Mouse (Mus musculus): ENCODE data around the gene Slc38a2. TPM values are rescaled to one million over a fixed set of nuclear protein-coding genes. Genes with fewer than 3 reads are reported as not detected.

Gene Slc38a2
- total RNA-seq, 2 experiments from 2014 or later, result 76.0 to 96.7 TPM

DNA sequence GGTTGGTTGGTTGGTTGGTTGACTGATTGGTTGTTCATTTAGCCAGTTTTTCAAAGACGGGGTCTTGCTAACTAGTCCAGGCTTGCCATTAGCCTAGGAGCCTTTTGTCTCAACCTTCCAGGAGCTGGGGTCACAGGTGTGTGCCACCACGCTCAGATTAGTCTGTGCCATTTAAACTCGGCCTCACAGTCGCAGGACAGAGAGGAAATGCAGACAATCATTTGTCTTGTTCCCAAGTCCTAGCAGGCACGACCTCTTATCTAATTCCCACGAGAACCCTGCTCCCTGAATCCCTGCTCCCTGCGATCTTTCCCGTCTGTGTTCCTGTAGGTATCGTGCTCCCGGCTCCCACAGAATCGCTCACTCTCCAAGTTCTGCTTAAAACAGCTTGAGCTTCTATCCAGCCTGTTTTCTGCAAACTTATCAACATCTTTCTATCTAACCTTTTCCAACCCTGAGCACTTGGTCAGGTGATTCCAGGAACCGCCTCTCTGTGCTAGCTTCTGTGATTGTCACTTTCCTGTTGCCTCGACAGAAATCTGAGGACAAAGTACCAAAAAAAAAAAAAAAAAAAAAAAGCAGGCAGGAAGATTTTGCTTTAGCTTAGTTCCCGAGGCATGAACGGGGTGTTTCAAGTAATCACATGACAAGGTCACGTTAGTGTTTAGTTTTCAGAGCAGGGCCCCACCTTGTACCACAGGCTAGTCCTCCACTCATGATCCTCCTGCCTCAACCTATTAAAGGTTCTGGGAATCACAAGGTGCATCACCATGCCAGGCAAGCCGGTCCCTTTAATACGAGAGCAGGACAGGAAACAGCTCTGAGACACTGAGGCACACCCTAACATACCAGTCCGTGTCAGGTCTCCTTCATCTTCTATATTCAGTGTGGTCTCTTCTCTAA is 20.4 kb downstream of the Slc38a2 start:
- no peak for DNase-seq (ENCODE audit: low spot score in 2 of 2)
- intact Hi-C loops (cut with DNase I), result no loop called here

DNA sequence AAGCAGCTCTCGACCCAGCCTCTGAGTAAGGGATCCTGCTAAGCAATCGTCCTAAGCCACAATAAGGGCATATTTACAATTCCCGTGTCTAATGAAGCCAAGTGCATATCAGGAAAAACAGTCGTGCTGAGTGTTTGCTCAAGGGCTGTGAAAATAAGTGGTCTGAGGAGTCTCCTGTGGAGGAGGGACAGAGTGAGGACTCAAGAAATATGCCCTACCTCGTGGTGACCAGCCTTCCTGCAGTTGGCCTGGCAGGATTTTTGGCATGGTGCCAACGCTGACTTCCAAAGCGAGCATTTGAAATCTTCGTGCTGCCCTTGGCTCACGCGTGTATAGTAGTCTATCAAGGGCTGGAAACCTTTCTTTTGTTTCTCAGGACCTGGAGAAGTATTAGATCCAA is 23.0 kb downstream of the Slc38a2 start:
- no peak for DNase-seq (ENCODE audit: low spot score in 2 of 2)
- intact Hi-C loops (cut with DNase I), result no loop called here

DNA sequence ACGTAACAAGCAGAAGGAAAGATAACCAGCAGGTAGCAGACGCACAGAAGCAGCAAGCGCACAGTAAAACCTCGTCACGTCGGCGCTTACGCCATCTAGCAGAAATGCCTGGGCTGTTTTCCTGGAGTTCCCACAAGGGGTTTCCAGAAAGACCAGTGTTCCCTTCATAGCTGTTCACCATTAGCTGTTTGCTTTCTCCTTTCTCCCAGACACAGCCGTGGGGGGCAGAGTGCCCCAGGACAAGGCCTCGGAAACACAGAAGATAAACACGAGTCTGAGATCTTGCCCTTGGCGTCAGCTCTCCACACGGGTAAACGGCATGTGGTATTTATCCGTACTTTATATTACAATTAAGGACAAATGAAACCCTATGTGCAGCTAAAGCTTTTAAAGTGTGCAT is 23.8 kb downstream of the Slc38a2 start:
- intact Hi-C loops (cut with DNase I), result no loop called here
- DNase-seq (ENCODE audit: low spot score in 2 of 2), result no peak

DNA sequence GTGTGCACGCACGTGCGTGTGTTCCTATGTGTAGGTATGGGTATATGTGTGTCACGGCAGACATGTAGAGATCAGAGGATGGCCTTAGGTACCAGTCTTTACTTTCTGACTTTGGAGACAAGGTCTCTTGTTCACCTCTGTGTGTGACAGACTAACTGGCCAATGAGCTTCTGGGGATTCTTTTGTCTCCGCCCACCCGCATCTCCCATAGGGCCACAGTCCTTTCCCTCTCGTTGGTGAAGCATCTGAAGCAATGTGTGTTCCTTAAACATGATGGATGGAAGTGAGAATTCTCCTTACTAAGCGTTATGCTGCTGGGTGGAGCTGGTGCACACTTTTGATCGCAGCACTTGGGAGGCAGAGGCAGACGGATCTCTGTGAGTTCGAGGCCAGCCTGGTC is 24.5 kb downstream of the Slc38a2 start:
- no peak for DNase-seq (ENCODE audit: low spot score in 2 of 2)
- intact Hi-C loops (cut with DNase I), result no loop called here

DNA sequence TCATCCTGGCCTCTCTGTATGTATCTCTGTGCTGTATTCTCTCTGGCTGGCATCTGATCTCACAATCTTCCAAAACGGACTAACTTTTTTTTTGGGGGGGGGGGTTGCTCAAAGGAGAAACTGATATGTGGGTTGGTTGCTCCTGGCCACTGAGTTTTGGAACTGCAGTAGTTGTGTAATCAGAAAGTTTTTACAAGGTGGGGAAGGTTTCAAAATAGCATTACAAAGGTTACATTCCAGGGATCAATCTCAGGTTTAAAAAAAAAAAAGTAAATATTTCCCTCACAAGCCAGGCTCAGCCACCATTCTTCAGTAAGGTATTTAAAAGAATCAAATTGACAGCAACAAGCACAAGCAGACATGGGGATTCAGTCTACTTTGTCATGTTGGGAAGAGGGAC is 25.4 kb downstream of the Slc38a2 start:
- DNase-seq (ENCODE audit: low spot score in 2 of 2), result no peak
- intact Hi-C loops (cut with DNase I), result no loop called here

DNA sequence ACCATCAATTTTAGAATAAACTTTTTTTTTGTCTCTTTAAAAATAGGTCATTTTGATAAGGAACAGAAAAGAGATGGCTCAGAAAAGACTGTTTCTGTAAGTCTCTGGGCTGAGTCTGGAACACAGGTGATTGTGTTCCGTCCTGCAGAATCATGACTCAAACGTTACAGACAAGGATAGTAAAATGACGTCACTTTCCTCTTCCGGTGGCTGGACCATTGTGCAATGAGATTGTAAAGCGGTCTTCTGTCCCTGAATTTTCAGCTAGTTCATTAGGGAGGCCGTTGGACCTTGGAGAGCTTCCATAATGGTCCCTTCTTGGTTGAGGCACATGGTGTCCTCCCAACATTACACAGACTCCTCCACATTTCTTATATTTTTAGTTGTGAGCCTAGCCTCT is 29.8 kb downstream of the Slc38a2 start:
- intact Hi-C loops (cut with DNase I), result loop anchor here (5.0 kb wide), 1 partner anchor 117 kb away; no protein-coding TSS in a partner anchor
- no peak for DNase-seq (ENCODE audit: low spot score in 2 of 2)

DNA sequence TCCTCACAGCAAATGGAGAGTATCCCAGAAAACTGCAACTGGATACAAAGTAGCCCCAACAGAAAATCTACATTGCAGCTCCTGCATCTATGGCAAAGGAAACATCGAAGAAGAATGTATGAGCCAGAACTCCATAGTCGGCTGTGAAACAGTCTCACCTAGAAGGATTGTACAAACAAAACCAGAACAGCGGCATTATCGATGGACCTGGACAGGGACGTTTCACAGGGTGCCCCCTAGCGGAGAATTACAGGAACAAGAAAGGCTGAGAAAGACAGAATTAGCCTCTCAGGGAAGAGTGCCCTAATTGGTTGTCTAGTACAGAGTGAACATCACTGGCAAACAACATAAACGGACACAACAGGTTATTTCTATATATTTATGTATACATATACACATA is 32.9 kb downstream of the Slc38a2 start:
- intact Hi-C loops (cut with DNase I), result loop anchor here (5.0 kb wide), 1 partner anchor 114 kb away; no protein-coding TSS in a partner anchor
- peak; percentile 30 to 41 for DNase-seq (ENCODE audit: low spot score in 2 of 2)

DNA sequence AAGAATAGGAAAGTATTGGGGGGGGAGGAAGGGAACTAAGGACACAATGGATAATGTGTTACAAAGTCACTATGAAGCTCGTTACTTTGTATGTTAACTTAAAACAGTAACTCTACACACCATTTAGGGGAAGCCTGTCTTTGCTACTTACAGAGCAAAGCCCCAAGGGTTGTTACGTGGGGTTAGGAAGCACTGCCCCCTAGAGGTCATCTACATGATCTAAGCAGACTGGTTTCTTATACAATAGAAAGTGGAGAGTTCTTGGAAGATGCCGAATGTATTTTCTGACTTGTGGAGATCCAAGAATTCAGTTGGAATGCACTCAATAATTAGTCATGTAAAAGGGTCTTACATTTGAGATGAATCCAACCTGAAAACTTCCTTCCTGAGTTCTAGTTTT is 33.6 kb downstream of the Slc38a2 start:
- peak; percentile 33 to 35 for DNase-seq (ENCODE audit: low spot score in 2 of 2)
- intact Hi-C loops (cut with DNase I), result loop anchor here (5.0 kb wide), 1 partner anchor 114 kb away; no protein-coding TSS in a partner anchor

DNA sequence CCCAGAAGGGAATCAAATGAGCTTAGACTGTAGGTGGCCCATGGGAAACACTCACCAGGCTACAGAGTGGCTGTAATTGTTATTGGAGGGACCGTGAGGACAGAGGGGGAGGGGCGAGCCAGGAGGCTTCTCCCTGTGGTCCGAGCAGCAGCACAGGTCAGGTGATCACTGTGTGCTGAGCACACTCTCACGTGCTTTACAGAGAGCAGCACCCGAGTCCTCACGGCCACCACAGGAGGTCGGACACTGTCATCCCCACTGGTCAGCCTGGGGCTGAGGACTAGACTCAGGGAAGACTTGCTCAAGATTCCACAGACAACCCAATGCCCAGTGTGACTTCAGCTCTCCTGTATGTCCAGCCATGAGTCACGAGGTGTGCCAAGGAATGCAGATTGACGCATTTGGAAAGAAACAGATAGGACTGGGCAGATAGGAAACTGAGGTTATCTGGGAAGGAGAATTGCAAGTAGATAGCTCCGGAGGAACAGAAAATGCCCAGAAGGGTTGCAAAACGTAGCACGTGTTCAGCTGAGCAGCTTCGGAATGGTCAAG is 38.9 kb downstream of the Slc38a2 start:
- DNase-seq (ENCODE audit: low spot score in 2 of 2), result no peak
- intact Hi-C loops (cut with DNase I), result no loop called here

DNA sequence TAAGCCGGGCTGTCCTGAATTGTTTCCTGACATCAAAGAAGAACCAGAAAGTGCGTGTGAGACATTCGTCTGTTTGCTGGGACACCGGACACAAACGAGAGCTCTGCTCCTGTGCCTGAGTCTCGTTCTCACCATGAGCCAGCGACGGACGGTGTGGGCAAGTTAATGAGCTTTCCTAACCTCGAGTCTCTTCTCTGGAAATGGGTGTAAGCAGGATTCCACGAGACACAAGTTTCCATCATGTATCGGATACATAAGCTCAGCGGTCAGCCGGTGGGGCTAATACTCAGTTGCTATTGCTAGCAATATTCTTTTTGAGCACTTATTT is 41.3 kb downstream of the Slc38a2 start:
- DNase-seq (ENCODE audit: low spot score in 2 of 2), result no peak
- intact Hi-C loops (cut with DNase I), result no loop called here

DNA sequence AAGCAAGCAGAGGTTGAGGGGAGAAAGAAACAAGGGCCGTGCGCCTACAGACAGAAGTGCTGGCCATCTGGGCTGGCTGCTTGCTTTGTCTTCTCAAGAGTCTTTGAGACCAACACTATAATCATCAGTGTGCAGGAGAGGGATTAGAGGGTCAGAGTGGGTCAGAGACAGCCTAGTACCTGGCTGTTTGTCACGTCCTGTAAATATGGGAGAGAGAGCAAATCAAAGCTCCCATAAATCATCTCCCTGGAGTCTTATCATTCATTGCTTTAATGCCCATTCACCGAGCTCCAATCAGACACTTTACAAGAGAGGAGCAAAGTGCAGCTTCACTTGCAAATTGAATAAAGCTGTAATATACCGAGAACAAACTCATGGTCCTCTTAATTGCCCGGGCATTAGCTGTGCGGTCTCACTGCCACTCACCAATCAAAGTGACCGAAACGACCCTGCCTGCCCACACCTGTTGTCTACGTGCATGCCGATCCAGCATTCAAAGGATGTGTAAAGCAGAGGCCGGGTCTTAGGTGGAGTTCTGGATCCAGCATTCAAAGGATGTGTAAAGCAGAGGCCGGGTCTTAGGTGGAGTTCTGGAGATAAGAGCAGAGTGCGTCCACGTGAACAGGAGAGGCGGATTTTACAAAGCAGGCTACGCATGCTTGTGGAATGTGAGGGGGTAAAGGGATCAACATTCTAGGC is 41.8 kb downstream of the Slc38a2 start:
- no peak for DNase-seq (ENCODE audit: low spot score in 2 of 2)
- intact Hi-C loops (cut with DNase I), result no loop called here

DNA sequence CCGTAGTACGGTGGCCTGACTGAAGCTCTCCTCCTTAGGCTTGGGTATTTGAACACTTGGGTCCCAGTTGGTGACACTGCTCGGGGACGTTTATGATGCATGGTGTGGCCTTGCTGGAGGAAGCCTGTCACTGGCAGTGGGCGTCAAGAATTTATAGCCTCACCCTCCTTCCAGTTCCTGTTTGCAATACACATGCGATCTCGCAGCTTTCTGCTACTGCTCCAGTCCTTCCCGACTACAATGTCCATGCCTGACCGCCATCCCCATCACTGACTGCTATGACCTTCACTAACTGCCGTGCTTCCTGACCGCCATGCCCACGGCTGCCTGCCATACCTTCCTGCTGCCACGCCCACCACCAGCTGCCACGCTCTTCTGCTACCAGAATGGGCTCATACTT is 44.0 kb downstream of the Slc38a2 start:
- intact Hi-C loops (cut with DNase I), result no loop called here
- DNase-seq (ENCODE audit: low spot score in 2 of 2), result no peak

DNA sequence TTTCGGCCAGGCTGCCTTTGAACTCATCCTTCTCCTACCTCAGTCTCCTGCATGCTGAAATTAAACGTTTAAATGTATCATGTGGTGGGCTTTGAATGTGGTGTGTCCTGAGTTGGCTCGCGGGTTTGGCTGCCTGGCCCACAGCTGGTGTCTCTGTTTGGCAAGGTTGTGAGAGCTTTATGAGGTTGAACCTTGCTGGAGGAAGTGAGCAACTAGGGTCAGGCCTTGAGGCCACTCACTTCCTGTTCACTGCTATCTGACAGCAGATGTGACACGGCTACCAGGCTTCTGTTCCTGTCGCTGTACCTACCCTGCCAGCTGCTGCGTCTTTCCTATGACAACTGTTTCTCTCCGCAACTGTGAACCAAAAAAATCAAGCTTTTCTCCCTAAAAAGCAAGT is 44.8 kb downstream of the Slc38a2 start:
- no peak for DNase-seq (ENCODE audit: low spot score in 2 of 2)
- intact Hi-C loops (cut with DNase I), result no loop called here

DNA sequence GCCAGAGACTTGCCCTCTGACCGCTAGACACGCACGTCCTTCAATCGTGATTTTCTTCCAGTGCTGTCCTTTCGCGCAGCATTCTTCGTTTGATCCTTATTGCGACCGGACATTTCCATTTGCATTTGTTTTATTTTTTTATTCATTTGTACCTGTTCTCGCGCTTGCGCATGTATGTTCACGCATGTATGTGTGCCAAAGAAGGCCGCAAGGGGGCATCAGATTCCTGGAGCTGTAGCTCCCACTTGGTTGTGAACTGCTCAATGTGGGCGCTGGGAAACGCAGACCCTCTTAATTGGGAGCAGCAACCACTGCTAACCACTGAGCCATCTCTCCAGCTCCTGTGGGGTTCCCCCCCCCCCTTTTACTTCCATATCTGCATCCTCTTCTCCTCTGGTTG is 46.5 kb downstream of the Slc38a2 start:
- no peak for DNase-seq (ENCODE audit: low spot score in 2 of 2)
- intact Hi-C loops (cut with DNase I), result no loop called here

DNA sequence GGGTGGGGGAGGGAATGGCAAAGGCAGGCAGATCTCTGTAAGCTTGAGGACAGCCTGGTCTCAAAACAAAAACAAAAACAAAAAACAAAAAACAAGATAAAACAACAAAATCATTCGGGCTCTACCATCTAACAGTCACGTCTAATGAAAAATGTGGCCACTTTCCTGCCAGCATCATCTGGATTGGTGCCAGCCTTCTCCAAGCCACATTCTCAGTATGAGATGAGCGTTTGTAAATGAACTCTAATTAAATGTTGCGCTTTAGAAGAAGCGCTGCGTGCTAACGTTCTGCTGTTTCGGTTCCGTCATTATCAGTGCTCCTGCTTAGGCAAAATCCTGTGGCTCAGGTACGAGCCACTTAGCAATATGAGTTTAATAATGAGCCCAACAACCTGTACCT is 47.0 kb downstream of the Slc38a2 start:
- DNase-seq (ENCODE audit: low spot score in 2 of 2), result no peak

DNA sequence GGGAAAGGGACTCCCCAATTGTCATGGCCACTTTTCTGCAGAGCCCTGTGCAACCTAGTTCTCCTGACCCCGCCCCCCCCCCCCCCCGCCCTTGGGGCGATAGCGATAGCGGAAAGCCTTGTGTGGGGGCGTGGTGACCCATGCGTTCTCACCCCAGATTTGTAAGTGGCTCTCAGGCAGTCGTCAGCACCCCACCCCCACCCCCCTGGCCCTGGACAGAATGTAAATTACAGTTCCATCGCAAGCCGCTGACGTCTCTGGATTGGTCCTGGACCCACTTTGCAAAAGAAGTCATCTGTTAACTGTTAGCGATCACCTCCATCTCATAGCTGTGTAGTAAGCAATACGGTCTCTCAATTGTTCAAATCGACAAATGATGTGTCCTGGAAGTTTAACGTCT is 52.2 kb downstream of the Slc38a2 start:
- no peak for DNase-seq (ENCODE audit: low spot score in 2 of 2)
- intact Hi-C loops (cut with DNase I), result no loop called here

More for the DNA sequence above, 47.0 kb downstream of the Slc38a2 start:
- intact Hi-C loops (cut with DNase I), result no loop called here

DNA sequence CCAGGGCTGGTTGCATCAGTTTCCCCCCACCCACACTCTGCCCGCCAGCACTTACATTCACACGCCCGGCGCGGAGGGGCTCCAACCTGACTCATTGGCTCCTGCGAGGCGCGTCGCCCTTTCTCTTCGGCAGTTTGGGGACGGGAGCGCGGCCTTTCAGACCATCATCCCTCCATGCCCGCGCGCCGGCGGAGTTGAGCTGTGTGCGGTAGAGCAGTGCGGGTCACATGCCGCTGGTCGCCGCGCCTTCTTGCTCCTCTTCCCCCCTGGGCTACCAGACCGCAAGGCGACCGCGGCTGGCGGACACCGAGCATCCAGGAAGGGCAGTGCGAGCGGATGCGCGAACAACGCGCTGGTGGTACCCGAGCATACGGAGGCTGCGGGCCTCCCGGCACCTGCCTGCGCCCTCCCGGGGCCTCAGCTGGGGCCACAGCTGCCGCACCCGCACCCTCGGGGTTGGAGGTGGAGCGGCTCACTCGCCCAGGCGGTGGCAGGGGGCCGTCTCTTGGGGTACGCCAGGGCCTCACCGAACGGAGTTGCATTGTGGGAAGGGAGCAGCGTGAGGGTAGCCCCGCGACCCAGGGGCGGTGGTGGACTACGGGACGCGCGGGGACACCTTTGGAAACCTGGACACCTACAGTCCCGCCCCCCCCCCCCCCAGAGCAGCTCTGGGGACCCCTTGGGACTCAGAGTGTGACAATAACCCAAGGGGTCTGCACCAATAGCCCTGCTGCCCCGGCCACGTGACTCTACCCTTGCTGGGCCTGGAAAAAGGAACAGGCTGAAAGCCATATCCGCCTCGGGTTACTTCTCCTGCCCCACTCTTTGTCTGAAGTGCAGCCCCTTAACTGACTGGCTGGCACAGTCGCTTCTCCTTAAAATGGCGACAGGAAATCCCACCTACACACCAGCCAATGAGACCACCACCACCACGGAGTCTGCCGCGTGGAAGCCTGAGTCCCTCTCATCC is 56.8 kb downstream of the Slc38a2 start, which contains the start of gene Slc38a1:
Gene Slc38a1 (minus strand): TSS at position 478 of the 970 bp plus-strand sequence.
- intact Hi-C loops (cut with DNase I), result loop anchor here (5.0 kb wide), 3 partner anchors 45 to 180 kb away; partner anchors contain the start of genes Scaf11 and Slc38a2
- DNase-seq (ENCODE audit: low spot score in 2 of 2), result peak; percentile 71 to 73

DNA sequence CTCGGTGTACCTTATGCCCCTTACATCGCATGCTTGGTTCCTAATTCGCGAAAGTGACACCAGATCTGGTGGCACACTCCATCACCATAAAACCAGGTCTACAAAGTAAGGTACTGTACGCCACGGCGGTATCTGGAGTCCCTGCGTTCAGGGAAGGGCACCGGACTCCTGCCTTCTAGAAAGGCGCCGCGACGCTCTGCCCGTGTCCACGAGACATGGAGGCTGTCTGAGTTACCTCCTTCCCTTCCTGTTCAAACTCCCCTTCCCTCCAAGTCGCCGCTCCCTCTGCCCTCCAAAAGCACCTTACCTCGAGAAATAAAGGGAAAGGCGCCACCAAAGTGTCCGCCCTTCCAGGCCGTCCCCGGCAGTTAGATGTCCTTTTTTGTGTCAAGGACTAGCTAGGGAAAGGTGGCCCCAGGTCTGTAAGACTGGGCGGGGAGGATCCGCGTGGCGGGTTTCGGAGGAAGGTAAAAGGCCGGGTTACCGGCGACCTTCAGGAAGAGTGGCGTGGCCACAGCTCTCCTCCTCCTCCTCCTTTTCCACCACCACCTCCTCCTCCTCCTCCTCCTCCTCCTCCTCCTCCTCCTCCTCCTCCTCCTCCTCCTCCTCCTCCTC is 57.6 kb downstream of the Slc38a2 start:
- intact Hi-C loops (cut with DNase I), result loop anchor here (5.0 kb wide), 3 partner anchors 45 to 180 kb away; partner anchors contain the start of genes Scaf11 and Slc38a2
- peak in 1 of 2 experiments; percentile 56 for DNase-seq (ENCODE audit: low spot score in 2 of 2)

Data from left cerebral cortex, postnatal 36 days (tissue).